Mouse (Mus musculus): Measurements from ENCODE around the gene Tmem217. TPM values are rescaled to one million over a fixed set of nuclear protein-coding genes. Genes with fewer than 3 reads are reported as not detected.
A peak's percentile ranks its signal among the peaks of the same experiment; 100 is the strongest.
"Not testable (repeated sequence)": the region's sequence is repeated elsewhere in the genome, so short reads cannot be mapped to it uniquely, and the experiment has no call there.

Tmem217 gene
- total RNA-seq, 2 experiments from 2014 or later: not detected

GRCm38 (mm10) chr17:29549543-29550428, 2.4 kb downstream of the Tmem217 start, which contains the start of the genes Gm17657 and Tbc1d22b:
Gene Gm17657, minus strand, starts transcription at chr17:29549638.
Gene Tbc1d22b, plus strand, starts transcription at chr17:29549785.
- intact Hi-C loops (cut with DNase I): no loop called here
- peak; percentile 96 for DNase-seq

- no peak for DNase-seq
- intact Hi-C loops (cut with DNase I): no loop called here
These were observed 3.2 kb downstream of the Tmem217 start for GRCm38 (mm10) chr17:29548994-29549393.

- no peak for DNase-seq
- intact Hi-C loops (cut with DNase I): no loop called here
These were observed 3.7 kb downstream of the Tmem217 start for GRCm38 (mm10) chr17:29548494-29548893.

- DNase-seq: no peak
- intact Hi-C loops (cut with DNase I): no loop called here
These were observed 6.9 kb downstream of the Tmem217 start for GRCm38 (mm10) chr17:29545241-29545640.

- no peak for DNase-seq
- intact Hi-C loops (cut with DNase I): no loop called here
These were observed 8.1 kb downstream of the Tmem217 start for GRCm38 (mm10) chr17:29544064-29544463.

- intact Hi-C loops (cut with DNase I): no loop called here
- no peak for DNase-seq
These were observed 9.1 kb downstream of the Tmem217 start for GRCm38 (mm10) chr17:29542831-29543690.

GRCm38 (mm10) chr17:29541419-29541818, 10.8 kb downstream of the Tmem217 start:
- DNase-seq: peak; percentile 81
- intact Hi-C loops (cut with DNase I): no loop called here

- intact Hi-C loops (cut with DNase I): no loop called here
- no peak for DNase-seq
These were observed 11.8 kb downstream of the Tmem217 start for GRCm38 (mm10) chr17:29540426-29540825.

GRCm38 (mm10) chr17:29533866-29534265, 18.3 kb downstream of the Tmem217 start:
- intact Hi-C loops (cut with DNase I): no loop called here
- DNase-seq: no peak

- no peak for DNase-seq
- intact Hi-C loops (cut with DNase I): no loop called here
These were observed 20.3 kb downstream of the Tmem217 start for GRCm38 (mm10) chr17:29531757-29532384.

- no peak for DNase-seq
- intact Hi-C loops (cut with DNase I): no loop called here
These were observed 20.9 kb downstream of the Tmem217 start for GRCm38 (mm10) chr17:29531278-29531677.

GRCm38 (mm10) chr17:29530508-29530907, 21.7 kb downstream of the Tmem217 start:
- no peak for DNase-seq
- intact Hi-C loops (cut with DNase I): no loop called here

- intact Hi-C loops (cut with DNase I): no loop called here
- DNase-seq: peak; percentile 6
These were observed 23.5 kb downstream of the Tmem217 start for GRCm38 (mm10) chr17:29528568-29529187.

- intact Hi-C loops (cut with DNase I): no loop called here
- DNase-seq: no peak
These were observed 26.6 kb downstream of the Tmem217 start for GRCm38 (mm10) chr17:29525613-29526012.

- intact Hi-C loops (cut with DNase I): loop anchor here (10.0 kb wide), 1 partner anchor 265 kb away; no protein-coding TSS in a partner anchor
- no peak for DNase-seq
These were observed 32.5 kb downstream of the Tmem217 start for GRCm38 (mm10) chr17:29519731-29520130.

- intact Hi-C loops (cut with DNase I): loop anchor here (10.0 kb wide), 1 partner anchor 264 kb away; no protein-coding TSS in a partner anchor
- not testable (repeated sequence) for DNase-seq
These were observed 33.5 kb downstream of the Tmem217 start for GRCm38 (mm10) chr17:29518665-29519064.

GRCm38 (mm10) chr17:29514435-29514834, 37.8 kb downstream of the Tmem217 start:
- intact Hi-C loops (cut with DNase I): loop anchor here (5.0 to 10.0 kb wide), 2 partner anchors 117 to 260 kb away; no protein-coding TSS in a partner anchor
- peak; percentile 71 for DNase-seq

- peak; percentile 68 for DNase-seq
- intact Hi-C loops (cut with DNase I): loop anchor here (5.0 to 10.0 kb wide), 2 partner anchors 116 to 258 kb away; no protein-coding TSS in a partner anchor
These were observed 39.0 kb downstream of the Tmem217 start for GRCm38 (mm10) chr17:29513044-29513730.

GRCm38 (mm10) chr17:29510691-29511090, 41.5 kb downstream of the Tmem217 start:
- no peak for DNase-seq
- intact Hi-C loops (cut with DNase I): loop anchor here (5.0 to 10.0 kb wide), 2 partner anchors 113 to 256 kb away; no protein-coding TSS in a partner anchor
